Mouse (Mus musculus): ENCODE measurements around the gene Sox9. TPM values are rescaled to one million over a fixed set of nuclear protein-coding genes. Genes with fewer than 3 reads are reported as not detected.

Sox9 gene
- polyA plus RNA-seq, 1 experiment: 14.6 TPM

- Histone ChIP-seq H3K4me3 (ENCODE audit: insufficient read depth, low read length) (no peak overlapping the region), H3K27ac (ENCODE audit: insufficient read depth, low read length) (no peak overlapping the region), H3K4me1 (ENCODE audit: control insufficient read depth, insufficient read depth, low read length) (peaks cover 3% of the 10 kb centered on the region; the same call in 1 of the 2 replicates)
- TF ChIP-seq CTCF (IDR thresholded peaks at IDR 0.05; ENCODE audit: borderline replicate concordance, insufficient read depth, low read length): no peak
These were observed 6.3 kb downstream of the Sox9 start for GRCm38 (mm10) chr11:112788296-112788695.

GRCm38 (mm10) chr11:112796379-112796778, 14.4 kb downstream of the Sox9 start:
- TF ChIP-seq CTCF (IDR thresholded peaks at IDR 0.05; ENCODE audit: borderline replicate concordance, insufficient read depth, low read length): no peak
- TF ChIP-seq POLR2A (IDR thresholded peaks at IDR 0.05; ENCODE audit: low read depth, low read length): no peak
- Histone ChIP-seq H3K27ac (ENCODE audit: insufficient read depth, low read length) (no peak overlapping the region), H3K4me1 (ENCODE audit: control insufficient read depth, insufficient read depth, low read length) (peaks cover 3% of the 10 kb centered on the region; the same call in 1 of the 2 replicates), H3K4me3 (ENCODE audit: insufficient read depth, low read length) (no peak overlapping the region)

DNA sequence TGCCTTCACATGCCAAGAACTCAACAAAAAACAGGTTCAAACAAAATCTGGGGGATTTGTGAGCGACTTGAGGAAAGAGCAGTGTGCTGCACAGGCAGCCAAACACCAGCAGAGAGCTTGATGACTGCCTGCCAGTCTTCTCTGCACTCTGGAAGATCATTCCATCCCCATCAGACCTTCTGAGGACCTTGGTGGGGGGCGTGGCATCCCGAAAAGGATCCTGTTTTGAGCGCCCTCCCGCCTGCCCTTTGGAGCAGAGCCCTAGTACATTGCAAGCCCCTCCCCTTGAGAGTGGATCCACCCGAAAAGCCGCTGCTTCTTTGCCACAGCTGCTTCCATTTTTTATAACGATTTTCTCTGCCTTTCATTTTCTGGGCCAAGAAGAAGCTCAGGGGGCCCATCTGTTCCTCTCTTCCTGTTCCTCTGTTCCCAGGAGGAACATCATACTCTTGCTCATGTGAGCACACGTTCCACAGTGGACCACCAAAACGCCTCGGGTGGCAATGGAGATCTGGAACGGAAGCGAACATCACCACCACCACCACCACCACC, 16.9 kb downstream of the Sox9 start:
- H3K4me1 ChIP-seq (ENCODE audit: control insufficient read depth, insufficient read depth, low read length): peaks cover 3% of the 10 kb centered on the region; the same call in 1 of the 2 replicates
- TF ChIP-seq CTCF (IDR thresholded peaks at IDR 0.05; ENCODE audit: borderline replicate concordance, insufficient read depth, low read length) (no peak), POLR2A (IDR thresholded peaks at IDR 0.05; ENCODE audit: low read depth, low read length) (no peak)
- H3K4me3 ChIP-seq (ENCODE audit: insufficient read depth, low read length): no peak overlapping the region
- no peak overlapping the region for H3K27ac ChIP-seq (ENCODE audit: insufficient read depth, low read length)

DNA sequence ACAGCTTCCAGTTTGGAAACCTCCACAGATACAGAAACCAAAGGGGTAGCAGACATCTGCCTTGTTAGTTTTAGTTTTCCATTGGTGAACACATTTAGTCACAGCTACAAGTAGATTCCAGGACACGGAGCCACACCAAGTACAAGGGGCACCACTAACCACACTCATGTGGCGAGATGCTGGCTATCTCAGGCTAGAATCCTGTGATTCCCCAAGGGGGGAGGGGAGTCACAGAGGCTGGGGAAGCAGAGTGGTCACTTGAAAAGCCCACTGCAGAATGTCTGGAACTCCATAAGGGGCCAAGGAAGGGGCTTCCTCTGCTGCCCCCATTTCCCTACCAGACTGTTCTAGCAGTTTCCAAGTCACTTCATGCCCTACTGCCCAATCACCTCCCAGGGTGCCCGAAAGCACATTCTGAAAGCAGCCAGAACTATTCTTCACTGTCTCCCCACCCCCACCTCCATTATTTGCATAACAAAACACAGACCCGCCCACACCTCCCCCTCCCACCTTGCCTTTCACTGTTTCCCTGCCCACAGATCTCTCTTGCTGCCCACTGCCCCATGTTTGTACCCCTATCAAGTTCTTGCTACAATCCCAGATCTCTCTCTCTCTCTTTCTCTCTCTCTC, 19.3 kb downstream of the Sox9 start:
- no peak overlapping the region for H3K27ac ChIP-seq (ENCODE audit: insufficient read depth, low read length)
- H3K4me1 ChIP-seq (ENCODE audit: control insufficient read depth, insufficient read depth, low read length): peaks cover 3% of the 10 kb centered on the region; the same call in 1 of the 2 replicates
- no peak overlapping the region for H3K4me3 ChIP-seq (ENCODE audit: insufficient read depth, low read length)
- no peak for TF ChIP-seq CTCF (IDR thresholded peaks at IDR 0.05; ENCODE audit: borderline replicate concordance, insufficient read depth, low read length)
- TF ChIP-seq POLR2A (IDR thresholded peaks at IDR 0.05; ENCODE audit: low read depth, low read length): no peak

GRCm38 (mm10) chr11:112807838-112808506, 25.9 kb downstream of the Sox9 start:
- no peak overlapping the region for H3K4me3 ChIP-seq (ENCODE audit: insufficient read depth, low read length)
- H3K27ac ChIP-seq (ENCODE audit: insufficient read depth, low read length): no peak overlapping the region
- H3K4me1 ChIP-seq (ENCODE audit: control insufficient read depth, insufficient read depth, low read length): 0 out of 2 replicates have a peak, but pooled peaks cover 2% of the 10 kb centered on the region
- no peak for TF ChIP-seq CTCF (IDR thresholded peaks at IDR 0.05; ENCODE audit: borderline replicate concordance, insufficient read depth, low read length)
- TF ChIP-seq POLR2A (IDR thresholded peaks at IDR 0.05; ENCODE audit: low read depth, low read length): no peak

GRCm38 (mm10) chr11:112810447-112811151, 28.6 kb downstream of the Sox9 start:
- Histone ChIP-seq H3K4me1 (ENCODE audit: control insufficient read depth, insufficient read depth, low read length) (0 out of 2 replicates have a peak, but pooled peaks cover 2% of the 10 kb centered on the region), H3K27ac (ENCODE audit: insufficient read depth, low read length) (no peak overlapping the region), H3K4me3 (ENCODE audit: insufficient read depth, low read length) (no peak overlapping the region)
- no peak for TF ChIP-seq POLR2A (IDR thresholded peaks at IDR 0.05; ENCODE audit: low read depth, low read length)
- no peak for TF ChIP-seq CTCF (IDR thresholded peaks at IDR 0.05; ENCODE audit: borderline replicate concordance, insufficient read depth, low read length)

DNA sequence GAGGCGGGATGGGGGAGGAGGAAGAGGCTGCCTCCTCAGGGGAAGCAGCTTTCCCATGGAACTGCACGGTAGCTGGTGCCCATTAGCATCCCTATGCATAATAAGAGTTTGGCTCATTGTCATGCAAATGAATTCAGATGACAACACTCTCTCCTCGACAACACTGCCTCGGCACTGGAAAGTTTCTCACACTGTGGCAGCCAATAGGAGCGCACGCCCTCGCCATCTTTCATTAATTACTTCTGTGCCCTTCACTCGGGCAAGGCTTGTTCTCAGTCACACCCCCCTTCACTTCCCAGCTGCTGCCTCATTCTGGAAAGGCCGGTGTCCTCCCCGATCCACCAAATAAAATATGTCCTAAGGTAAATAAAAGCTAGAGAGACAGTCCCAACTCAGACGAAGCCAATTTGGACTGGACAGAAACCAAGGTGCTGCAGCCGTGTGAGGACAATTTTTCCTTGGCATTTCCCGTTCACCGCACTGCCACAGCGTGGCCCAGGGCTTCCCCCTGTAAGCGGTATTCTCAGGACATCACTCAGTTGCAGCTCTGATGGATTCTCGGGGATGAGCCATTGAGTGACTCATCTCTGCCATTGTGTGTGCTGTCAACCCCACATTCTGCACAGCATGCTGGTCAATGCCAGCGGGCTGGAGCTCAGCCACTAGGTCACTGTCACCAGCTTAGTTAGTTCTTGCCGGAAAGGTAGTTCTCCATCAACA, 29.3 kb downstream of the Sox9 start:
- Histone ChIP-seq H3K4me1 (ENCODE audit: control insufficient read depth, insufficient read depth, low read length) (0 out of 2 replicates have a peak, but pooled peaks cover 2% of the 10 kb centered on the region), H3K27ac (ENCODE audit: insufficient read depth, low read length) (no peak overlapping the region), H3K4me3 (ENCODE audit: insufficient read depth, low read length) (no peak overlapping the region)
- no peak for TF ChIP-seq CTCF (IDR thresholded peaks at IDR 0.05; ENCODE audit: borderline replicate concordance, insufficient read depth, low read length)
- no peak for TF ChIP-seq POLR2A (IDR thresholded peaks at IDR 0.05; ENCODE audit: low read depth, low read length)

DNA sequence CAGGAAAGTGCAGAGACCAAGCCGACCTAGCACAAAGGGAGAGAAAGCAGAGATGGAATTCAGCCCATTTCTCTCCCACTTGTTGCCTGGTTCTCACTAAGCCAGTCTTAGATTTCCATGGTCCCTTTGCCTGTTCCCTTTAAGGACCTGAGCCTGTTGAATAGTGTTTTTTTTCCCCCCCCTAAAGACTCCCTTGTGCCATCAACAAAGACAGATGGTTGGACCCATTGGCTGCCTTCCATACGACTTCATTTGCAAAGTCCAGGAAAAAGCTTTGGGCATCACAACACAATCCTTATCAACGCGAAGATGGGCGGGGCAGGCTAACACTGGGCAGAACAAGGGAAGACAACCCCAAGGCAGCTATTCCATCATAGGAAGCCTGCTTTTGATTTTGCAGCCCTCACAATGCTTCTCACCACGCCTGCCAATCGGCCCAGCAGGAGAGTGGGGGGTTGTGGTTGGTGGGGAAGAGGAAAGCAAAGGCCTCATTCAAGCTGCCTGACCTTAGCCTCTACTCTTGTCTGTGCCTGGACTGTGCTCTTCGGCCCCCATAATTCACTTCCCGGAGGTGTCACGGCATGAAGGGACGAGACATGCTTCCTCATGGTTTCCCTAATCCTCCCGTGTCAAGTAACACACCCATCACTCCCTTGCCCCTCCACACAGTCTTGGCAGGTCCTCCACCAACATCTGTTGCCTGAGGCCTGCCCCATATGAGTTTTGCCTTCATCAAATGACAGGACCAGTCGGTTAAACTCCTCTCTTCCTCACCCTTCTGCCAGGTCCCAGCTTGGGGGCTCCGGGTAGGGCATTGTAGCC, 36.0 kb downstream of the Sox9 start:
- H3K27ac ChIP-seq (ENCODE audit: insufficient read depth, low read length): no peak overlapping the region
- H3K4me1 ChIP-seq (ENCODE audit: control insufficient read depth, insufficient read depth, low read length): no peaks in the 10 kb centered on the region
- TF ChIP-seq CTCF (IDR thresholded peaks at IDR 0.05; ENCODE audit: borderline replicate concordance, insufficient read depth, low read length): no peak
- TF ChIP-seq POLR2A (IDR thresholded peaks at IDR 0.05; ENCODE audit: low read depth, low read length): no peak
- H3K4me3 ChIP-seq (ENCODE audit: insufficient read depth, low read length): no peak overlapping the region

Data from embryonic fibroblast, embryonic 13.5 days (primary cell).